Mouse (Mus musculus) c-Kit-positive CD71-positive TER-119-negative erythroid progenitor cells, embryonic 14.5 days (primary cell): Measurements from ENCODE around the gene Cox4i2.

ENCODE experiments used
- DNase-seq: peaks from one replicate; pipeline ENCODE4 v3.0.0-alpha.2; 2013; ENCODE audit warnings: low read depth

Cox4i2 gene

GRCm38 (mm10) chr2:152769677-152770076, 15.7 kb downstream of the Cox4i2 start:
- DNase-seq, result peak; percentile 65

- DNase-seq, result no peak
Observed at GRCm38 (mm10) chr2:152771571-152771970, 17.6 kb downstream of the Cox4i2 start.

- DNase-seq, result no peak
Observed at GRCm38 (mm10) chr2:152772231-152772630, 18.3 kb downstream of the Cox4i2 start.

DNA sequence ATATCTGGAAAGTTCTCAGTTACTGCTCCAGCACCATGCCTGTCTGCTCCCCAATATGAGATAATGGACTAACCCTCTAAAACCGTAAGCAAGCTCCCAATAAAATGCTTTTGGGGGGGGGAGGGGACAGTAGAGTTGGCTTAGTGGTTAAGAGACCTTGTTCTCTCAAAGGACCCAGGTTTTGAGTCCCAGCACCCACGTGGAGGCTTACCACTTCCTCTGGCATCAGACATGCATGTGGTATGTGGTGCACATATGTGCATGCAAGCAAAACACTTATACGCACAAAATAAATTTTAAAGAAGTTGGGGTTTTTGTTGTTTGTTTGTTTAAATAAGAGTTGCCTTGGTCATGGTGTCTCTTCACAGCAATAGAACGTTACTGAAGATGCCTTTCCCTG, 21.4 kb downstream of the Cox4i2 start:
- DNase-seq, result no peak

DNA sequence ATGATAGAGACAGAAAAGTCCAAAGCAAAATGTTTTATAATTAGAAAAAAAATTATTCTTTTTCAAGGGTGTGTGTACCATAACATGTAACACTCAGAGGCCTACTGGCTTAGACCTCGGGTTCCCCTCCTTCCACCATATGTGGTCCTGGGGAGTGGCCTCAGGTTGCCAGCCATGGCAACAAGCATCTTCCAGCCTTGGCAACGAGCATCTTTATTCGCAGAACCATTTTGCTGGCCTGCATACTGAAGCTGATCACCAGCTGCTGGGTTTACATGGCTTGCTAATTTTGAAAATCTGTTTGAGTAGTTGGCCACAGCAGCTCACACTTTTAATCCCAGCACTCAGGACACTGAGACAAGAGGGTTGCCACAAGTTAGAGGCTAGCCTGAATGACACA, 22.0 kb downstream of the Cox4i2 start:
- no peak for DNase-seq

GRCm38 (mm10) chr2:152776435-152776834, 22.5 kb downstream of the Cox4i2 start:
- DNase-seq, result no peak

- DNase-seq, result no peak
Observed at GRCm38 (mm10) chr2:152777081-152777480, 23.1 kb downstream of the Cox4i2 start.

DNA sequence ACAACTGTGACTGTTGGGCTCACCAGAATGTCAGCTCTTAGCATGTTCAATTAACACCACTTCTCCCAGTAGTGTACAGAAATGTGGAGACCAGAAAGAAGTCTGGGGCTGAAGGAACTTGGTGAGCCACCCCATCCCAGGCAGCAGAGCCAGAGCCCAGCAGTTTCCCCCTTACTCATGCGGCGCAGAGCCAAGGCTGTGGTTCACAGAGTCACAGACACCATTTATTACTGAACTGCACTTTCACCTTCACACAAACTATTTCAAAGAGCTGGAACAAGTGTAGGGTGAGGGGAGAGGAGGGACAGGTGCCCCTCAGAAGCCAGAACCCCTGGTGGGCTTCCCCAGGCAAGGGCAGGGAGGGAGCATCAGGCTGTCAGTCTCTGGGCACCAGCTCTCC, 26.5 kb downstream of the Cox4i2 start:
- no peak for DNase-seq

- no peak for DNase-seq
Observed at GRCm38 (mm10) chr2:152781031-152781711, 27.2 kb downstream of the Cox4i2 start.

DNA sequence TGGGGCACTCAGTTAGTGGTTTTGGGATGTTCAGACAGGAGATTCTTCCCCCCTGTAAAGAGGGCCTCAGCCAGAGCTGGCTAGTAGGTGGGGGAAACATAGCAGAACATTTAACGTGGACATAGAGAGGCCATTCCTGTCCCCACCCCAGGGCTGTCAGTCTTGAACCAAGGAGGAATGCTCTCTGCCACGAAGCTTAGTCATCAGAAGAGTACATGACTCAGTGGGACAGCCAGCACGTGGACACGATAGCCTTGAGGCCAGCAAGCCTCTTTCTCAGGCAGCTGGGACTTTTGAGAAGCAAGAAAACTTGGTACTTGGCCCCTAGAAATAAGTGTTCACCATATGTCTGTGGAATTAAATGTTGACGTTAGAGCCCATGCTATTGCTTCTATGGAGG, 28.7 kb downstream of the Cox4i2 start:
- DNase-seq, result no peak

- DNase-seq, result no peak
Observed at GRCm38 (mm10) chr2:152783241-152783640, 29.3 kb downstream of the Cox4i2 start.

DNA sequence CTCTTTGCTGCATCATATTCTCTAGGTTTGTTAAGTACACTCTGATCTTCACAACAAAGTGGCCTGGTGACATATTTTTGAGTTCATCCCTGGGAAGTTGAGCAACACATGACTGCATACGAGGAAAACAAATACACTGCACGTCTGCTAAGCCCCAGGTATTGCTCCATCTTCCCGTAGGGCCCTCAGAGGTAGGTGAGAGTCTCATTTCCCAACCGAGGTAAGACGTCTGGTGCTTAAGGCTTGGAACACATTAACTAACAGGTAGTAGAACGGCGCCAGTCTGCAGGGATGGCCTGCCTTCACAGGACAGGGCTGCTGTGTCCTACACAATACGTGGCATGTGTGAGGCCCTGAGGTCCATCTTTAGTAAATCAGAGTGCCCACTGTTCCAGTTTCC, 30.7 kb downstream of the Cox4i2 start:
- no peak for DNase-seq

DNA sequence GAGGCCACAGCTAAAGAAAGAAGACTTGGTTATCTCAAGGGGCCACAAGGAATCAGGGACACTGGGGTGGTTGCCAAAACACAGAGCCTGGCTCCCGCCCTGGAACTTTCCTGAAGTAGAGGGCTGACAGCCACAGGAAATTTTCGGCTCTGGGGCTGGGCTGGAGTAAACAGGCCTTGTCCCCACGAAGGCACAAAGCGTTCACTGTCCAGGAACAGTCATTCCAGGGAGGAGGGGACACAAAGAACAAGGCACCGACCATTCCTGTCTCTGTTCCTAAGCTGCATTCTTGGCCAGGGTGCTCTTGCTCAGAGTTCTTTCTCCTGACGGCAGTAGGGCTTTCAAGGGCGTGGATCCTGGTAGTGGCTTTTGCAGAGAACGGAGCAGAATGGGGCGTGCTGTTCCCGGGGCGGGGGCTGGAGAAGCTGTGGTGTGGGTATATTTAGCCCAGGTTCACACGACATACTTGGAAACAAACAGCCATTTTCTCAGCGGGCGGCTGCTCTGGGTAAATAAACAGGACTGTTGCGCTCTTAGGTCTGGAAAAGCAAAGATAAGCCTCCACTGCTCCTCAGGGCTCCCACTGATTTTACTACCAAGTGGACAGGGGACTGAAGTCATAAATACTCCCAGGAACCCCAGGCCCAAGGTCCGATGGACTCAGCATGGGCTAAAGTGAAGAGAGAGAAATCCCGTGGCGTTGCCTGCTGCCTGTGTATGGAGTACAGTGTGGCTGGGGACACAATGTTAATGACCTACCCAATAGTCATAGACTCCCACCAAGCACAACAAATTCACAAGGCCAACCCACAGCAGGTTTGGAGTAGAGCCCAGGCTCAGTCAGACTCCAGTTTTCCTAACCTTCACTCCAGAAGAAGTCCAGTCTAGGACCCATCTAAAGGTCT, 31.7 kb downstream of the Cox4i2 start:
- no peak for DNase-seq

DNA sequence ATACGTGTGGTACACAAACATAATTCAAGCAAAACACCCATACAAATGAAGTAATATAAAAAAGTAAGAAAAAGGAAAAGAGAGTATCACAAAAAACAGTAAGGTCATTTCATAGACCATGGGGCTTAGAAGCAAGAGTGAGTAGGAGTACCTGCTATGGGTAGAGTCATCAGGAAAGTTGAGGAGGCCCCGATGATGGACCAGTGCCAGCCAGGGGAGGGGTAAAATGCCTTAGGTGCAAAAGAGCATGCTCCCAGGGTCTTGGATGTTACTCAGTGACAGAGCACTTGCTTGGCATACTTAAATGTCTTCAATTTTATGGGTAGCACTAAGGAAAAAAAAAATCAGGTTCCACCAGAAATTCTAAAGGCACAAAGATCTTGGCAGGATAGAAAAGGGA, 33.2 kb downstream of the Cox4i2 start:
- DNase-seq, result no peak

DNA sequence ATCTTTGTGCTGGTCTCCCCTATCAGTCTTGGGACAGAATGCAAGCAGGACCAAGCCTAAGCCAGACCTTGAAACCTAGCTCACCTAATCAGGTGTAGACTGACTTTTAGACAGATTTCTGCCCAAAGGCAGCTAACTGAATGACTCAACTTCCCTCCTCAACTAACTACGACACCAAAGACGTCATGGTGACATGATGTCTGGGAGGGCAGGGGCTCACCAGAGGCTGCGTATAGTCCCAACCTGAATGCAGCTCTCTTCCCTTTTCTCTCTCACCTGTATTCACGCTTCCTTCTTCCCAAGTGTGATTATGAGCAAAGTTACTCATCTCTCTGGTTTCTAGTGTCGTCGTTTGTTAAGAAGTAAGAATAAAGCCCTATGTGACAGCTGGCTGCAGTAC, 33.6 kb downstream of the Cox4i2 start:
- no peak for DNase-seq

DNA sequence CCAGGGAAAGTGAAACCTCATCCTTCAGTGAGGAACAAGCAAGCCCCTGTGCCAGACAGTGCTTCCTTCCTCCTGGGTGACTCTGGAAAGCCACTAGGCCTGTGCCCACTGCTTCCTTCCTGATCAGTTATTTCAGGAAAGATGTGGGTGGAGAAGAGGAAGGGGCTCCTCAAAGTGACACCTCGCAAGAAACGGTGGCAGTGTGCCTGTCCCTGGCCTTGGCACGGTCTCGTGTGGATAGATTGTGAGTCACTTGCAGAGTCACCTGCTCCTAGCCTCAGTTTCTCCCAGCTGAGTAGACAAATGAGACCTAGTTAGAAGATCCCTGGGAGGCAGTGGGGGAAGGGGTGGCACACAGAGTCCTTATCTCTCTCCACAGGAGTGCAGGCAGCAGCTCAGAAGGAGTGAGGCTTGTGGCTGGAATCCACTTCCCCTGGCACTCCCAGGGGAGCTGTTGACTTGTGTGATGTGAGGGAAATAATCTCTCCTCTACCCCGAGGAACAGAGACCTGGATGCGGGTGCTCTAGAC, 35.0 kb downstream of the Cox4i2 start:
- peak; percentile 76 for DNase-seq

GRCm38 (mm10) chr2:152789591-152789999, 35.6 kb downstream of the Cox4i2 start:
- DNase-seq, result peak; percentile 93

DNA sequence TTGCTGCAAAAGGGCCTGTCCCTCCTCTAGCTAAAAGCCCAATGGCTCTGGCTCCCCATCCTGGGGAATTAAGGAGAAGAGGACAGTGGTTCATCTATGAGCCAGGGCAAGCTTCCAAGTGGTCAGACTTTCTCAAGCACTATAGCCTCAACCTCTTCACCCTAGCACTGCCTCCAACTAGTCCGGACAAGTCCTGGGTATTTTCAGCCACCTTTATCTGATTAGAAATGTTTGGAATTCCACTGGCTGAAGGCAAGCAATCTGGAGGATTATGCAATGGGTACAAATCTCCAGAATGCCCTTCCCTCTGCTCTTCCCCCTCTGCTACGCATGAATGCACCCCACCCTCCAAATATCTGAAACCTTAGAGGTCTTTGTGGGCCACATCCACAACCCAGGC, 38.5 kb downstream of the Cox4i2 start:
- no peak for DNase-seq

DNA sequence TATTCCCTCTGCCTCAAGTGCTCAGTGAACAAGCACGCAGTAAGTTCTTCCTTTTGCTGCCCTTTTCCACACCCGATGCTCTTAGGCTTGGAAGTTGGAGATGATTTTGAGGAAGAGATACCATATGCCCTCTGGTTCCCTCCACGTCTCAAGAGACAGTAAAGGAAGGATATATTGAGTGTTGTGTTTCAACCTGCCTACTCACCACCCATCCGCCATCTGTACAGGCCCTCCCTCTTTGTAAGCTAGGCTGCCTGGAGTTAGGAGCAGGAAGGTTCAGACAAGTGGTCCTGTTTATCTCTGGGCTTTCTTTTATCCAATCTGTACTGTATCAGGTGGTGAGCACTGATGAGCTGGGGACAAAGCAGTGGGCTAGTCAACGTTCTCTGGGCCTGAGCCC, 39.4 kb downstream of the Cox4i2 start:
- DNase-seq, result no peak

DNA sequence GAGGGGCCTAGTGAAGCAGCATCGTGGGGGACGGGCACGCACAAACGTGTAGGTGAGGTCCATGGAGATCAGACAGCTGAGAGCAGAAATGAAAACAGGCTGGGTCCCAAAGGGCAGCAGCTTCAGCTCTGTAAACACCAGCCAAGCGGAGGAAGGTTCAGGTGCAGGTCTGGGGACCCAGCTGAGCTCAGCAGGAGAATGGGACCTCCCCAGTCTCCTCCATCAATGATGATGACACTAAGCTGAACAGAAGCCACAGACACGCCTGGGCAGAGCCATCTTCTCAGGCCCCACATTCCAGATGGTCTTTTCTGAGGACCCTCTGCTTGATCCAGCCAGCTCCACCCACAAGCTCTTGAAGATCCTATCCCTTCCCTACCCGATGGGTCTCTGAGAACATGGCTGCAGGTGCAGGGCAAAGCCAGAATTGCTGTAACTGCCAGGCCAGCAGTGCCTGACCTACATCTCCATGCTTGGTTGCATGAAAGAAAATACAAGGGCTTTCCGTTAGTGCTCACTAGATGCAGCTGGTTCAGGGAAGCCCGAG, 40.4 kb downstream of the Cox4i2 start:
- no peak for DNase-seq

DNA sequence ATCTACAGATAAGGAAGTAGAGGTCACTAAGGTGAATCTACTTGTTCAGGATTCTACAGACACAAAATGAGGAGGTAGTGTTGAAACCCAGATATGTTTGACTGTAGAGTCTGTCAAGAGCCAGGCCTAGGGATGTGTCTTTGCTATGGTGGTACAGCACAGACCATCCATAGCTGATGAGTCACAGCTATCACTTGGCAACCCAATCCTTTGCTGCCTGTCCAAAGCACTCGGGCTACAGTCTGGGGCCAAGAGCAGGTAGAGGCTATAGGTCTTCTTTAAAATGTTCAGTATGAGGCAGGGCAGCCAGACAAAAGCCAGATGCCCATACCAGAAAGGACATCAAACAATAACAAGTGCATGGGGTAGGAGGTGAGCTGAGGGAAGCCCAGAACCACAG, 43.6 kb downstream of the Cox4i2 start:
- DNase-seq, result no peak

DNA sequence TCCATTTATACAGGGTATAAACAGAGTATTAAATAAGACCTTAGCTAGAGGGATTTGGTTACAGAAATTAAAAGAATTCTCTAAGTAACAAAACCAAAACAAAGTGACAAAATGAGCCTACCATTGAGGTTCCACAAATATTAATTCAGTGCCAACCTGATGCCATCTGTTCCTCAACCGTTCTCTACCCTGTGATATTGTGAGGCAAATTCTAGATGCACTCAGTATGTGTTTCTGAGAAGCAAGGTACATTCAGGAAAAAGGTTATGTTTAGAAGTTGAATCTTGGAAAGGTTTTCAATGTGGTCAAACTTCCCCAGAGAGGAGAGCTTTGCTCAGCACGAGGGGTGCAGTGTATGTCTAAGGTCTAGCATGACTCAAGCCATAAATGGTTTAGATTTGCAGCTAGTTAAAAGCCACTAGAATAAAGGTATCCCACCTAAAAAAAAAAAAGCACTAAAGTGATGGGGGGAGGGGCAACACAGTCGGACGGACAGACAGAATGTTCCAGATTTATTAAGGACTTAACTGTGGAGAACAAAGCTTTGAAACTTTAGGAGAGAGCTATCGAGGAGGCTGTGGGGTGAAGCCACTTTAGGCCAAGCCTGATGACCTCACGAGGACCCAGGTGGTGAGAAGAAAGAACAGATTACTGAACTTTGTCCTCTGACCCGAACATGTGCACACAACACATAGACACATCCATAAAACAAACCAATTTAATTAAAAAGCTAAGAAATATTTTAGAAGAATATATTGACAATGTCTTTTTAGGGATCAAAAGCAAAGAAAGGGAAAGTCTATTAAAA, 46.2 kb downstream of the Cox4i2 start:
- no peak for DNase-seq
